20 mouse cellular contexts compared by ENCODE assay signal in the genomic region with DNA sequence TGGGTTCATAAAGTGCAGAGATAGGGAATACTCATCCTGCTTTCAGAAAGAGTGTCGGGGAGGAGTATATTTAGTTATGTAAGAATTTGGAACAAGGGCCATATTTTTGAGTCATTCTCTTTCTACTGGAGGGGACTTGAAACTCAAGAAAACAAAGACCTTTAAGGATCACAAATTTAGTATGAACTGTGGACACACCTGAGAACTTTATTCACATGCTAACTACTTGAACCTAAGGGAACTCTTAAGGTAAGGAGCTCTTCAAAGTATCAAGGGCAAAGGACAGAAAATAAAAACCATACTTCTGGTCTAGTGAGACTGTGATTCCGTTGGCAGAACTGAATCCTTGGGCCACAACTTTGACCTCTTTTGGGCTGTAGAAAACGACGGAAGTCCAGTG. TPM values are rescaled to one million over a fixed set of nuclear protein-coding genes. Genes with fewer than 3 reads are reported as not detected.
"Had no signal": no experiment of that assay in that cellular context is flagged by ENCODE, and none has a peak within 500 bp of the region (broad histone marks: within the 10 kb centered on the region; RNA-seq: fewer than 3 reads in every experiment).

No protein-coding gene starts in this region.

- DNase-seq: retina, postnatal 1 day; right cerebral cortex, adult 18-20 months; right cerebral cortex, postnatal 14 days; right cerebral cortex, postnatal 4 days; spleen, adult 18-20 months; thymus, adult 18-20 months; thymus, adult 2 months; thymus, postnatal 14 days; thymus, postnatal 25 days; thymus, postnatal 36 days; thymus, postnatal 4 days had no signal

- H3K27me3 ChIP-seq: neural tube, embryonic 13.5 days; neural tube, embryonic 15.5 days; stomach, embryonic 15.5 days had no signal

- H3K36me3 ChIP-seq: neural tube, embryonic 13.5 days; neural tube, embryonic 15.5 days; stomach, embryonic 15.5 days had no signal

- H3K9me3 ChIP-seq: neural tube, embryonic 13.5 days; neural tube, embryonic 15.5 days; stomach, embryonic 15.5 days had no signal

- H3K4me3 ChIP-seq: neural tube, embryonic 13.5 days; neural tube, embryonic 15.5 days; stomach, embryonic 15.5 days had no signal

- H3K4me2 ChIP-seq: neural tube, embryonic 13.5 days; neural tube, embryonic 15.5 days; stomach, embryonic 15.5 days had no signal

- H3K9ac ChIP-seq: neural tube, embryonic 13.5 days; neural tube, embryonic 15.5 days; stomach, embryonic 15.5 days had no signal

- H3K4me1 ChIP-seq: neural tube, embryonic 13.5 days; neural tube, embryonic 15.5 days; stomach, embryonic 15.5 days had no signal

- H3K27ac ChIP-seq: neural tube, embryonic 13.5 days; neural tube, embryonic 15.5 days; stomach, embryonic 15.5 days; stomach, postnatal 0 days had no signal

RNA-seq across cellular contexts. Expression of a gene that starts 38.3 kb away (rescaled TPM):
- polyA plus RNA-seq: neural tube, embryonic 13.5 days; neural tube, embryonic 14.5 days; neural tube, embryonic 15.5 days; small intestine, adult 2 months; stomach, embryonic 14.5 days; testis, adult 2 months; thymus, postnatal 0 days had no signal
